Mouse (Mus musculus) E14TG2a.4 (cell line): ENCODE results near the gene Map4k2.

Source experiments
- H3K27me3 ChIP-seq: 2 replicates; pipeline ENCODE4 v1.6.1; 2014; ENCODE audit warnings: low read length, control low read depth; ENCODE audit not compliant: insufficient read depth
- H3K36me3 ChIP-seq: 2 replicates; pipeline ENCODE4 v1.6.1; 2014; ENCODE audit warnings: low read length, control low read depth; ENCODE audit not compliant: insufficient read depth
- H3K4me1 ChIP-seq: replicated peaks from 2 replicates; pipeline ENCODE4 v1.6.1; 2014; ENCODE audit warnings: low read depth, low read length, control low read depth
- H3K4me3 ChIP-seq: replicated peaks from 2 replicates; pipeline ENCODE4 v1.5.1; 2014; ENCODE audit warnings: mild to moderate bottlenecking, low read length
- H3K9me3 ChIP-seq: 2 replicates; pipeline ENCODE4 v1.6.1; 2014; ENCODE audit warnings: low read length, control low read depth
- CTCF ChIP-seq: conservative IDR thresholded peaks from 2 replicates; pipeline ENCODE4 v1.5.1; 2014; ENCODE audit warnings: low read length
- NANOG ChIP-seq: IDR thresholded peaks from 2 replicates; pipeline ENCODE4 v1.6.1; 2014; ENCODE audit warnings: borderline replicate concordance, low read length, mixed read lengths
- POU5F1 ChIP-seq: IDR thresholded peaks from 2 replicates; pipeline ENCODE4 v1.6.1; 2014; ENCODE audit warnings: low read length, borderline replicate concordance

Gene Map4k2

GRCm38 (mm10) chr19:6401951-6402350, 61.0 kb downstream of the Map4k2 start:
- Histone ChIP-seq H3K4me3 (peak overlapping the region; percentile 87), H3K4me1 (peaks cover 91% of the 10 kb centered on the region), H3K36me3 (peaks cover 33% of the 10 kb centered on the region), H3K27me3 (peaks cover 45% of the 10 kb centered on the region), H3K9me3 (no peaks in the 10 kb centered on the region)
- TF ChIP-seq CTCF (no peak), NANOG (no peak), POU5F1 (no peak)

DNA sequence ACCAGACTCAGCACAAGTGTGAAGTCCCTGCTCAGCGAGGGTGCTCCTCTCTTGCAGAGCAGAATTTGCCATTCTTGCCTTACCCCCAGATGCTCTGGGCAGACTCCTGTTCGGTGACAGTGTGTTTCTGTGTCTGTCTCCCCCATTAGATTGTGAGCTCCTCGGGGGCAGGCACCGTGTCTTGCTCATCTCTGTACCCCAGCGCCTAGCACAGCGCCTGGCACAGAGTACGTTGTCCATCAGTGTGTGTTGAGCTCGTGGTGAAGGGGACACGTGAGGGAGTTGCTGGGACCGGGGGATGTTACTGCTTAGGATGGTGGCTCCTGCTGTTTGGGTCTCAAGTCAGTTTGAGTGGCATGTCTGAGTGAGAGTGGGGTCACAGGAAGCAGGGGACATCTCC, 62.9 kb downstream of the Map4k2 start:
- Histone ChIP-seq H3K4me3 (peak overlapping the region; percentile 87), H3K9me3 (no peaks in the 10 kb centered on the region), H3K4me1 (peaks cover 92% of the 10 kb centered on the region), H3K27me3 (peaks cover 38% of the 10 kb centered on the region), H3K36me3 (peaks cover 38% of the 10 kb centered on the region)
- TF ChIP-seq POU5F1 (no peak), NANOG (no peak), CTCF (no peak)
